Comparison of ENCODE assay signal across 8 mouse cellular contexts in the genomic region with DNA sequence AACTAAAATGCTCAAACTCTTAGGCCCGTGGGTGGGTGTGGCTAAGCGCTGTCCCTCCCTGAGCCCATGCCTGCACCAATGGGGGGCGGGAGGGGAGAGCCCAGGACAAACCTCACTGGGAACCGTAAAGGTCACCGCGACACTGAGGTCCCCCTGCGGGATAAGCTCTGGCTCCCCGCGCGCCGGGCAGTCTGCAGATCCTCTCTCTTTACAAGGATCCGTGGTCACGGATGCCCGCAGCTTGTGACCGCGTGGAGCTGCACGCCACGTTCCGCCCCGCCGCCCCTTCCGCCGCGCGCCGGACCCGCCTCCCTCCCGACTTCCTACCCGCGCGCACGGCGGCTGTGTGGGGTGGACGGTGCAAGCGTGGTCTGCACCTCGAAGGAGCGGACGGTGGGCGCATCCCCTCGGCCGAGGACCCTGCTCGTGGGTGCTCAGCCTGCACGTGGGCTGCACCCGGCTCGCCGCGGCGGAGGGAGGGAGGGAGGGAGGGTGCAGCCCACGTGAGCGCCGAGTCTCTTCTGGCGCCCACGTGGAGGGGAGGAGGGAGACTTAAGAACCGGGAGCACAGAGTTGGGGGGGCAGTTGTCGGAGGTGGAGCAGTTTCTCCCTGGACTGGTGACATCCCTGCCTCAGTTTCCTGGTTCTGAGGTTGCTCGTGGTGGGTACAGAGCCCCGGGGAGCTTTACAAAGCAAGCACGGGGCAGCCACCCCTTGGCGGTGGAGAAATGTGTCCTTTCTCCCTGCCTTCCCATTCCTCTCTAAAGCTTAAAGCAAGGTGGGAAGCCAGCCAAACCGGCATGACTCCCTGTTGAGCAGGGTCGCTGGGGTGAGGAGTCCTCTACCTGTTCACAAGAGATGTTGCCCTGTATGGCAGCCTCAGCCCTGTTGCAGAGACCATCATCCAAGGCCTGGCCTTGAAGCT. TPM values are rescaled to one million over a fixed set of nuclear protein-coding genes. Genes with fewer than 3 reads are reported as not detected.
A peak's percentile ranks its signal among the peaks of the same experiment; 100 is the strongest.
DNase-seq lines count a peak whose midpoint lies in the region; ATAC-seq lines count a peak whose summit lies in the region.

No protein-coding gene starts in this region.

- peak overlapping the region; percentile 85 for H3K27ac ChIP-seq in embryonic facial prominence, embryonic 12.5 days
- H3K27ac ChIP-seq in heart, embryonic 11.5 days (ENCODE audit: low read depth, low read length), result peak overlapping the region; percentile 73; the same call in 1 of the 2 replicates
- peak overlapping the region; percentile 44 for H3K27ac ChIP-seq in kidney, embryonic 16.5 days (ENCODE audit: low read length)
- peak overlapping the region; percentile 56 for H3K27ac ChIP-seq in liver, embryonic 12.5 days
- H3K27ac ChIP-seq in stomach, embryonic 14.5 days (ENCODE audit: low read length), result peak overlapping the region; percentile 58; the same call in 1 of the 2 replicates

- no peaks in the 10 kb centered on the region for H3K27me3 ChIP-seq in embryonic facial prominence, embryonic 12.5 days
- H3K27me3 ChIP-seq in heart, embryonic 11.5 days (ENCODE audit: control insufficient read depth, insufficient read depth, low read length), result no peaks in the 10 kb centered on the region
- H3K27me3 ChIP-seq in kidney, embryonic 16.5 days (ENCODE audit: insufficient read depth, low read length), result no peaks in the 10 kb centered on the region
- no peaks in the 10 kb centered on the region for H3K27me3 ChIP-seq in liver, embryonic 12.5 days (replicated peaks)
- H3K27me3 ChIP-seq in stomach, embryonic 14.5 days (ENCODE audit: control insufficient read depth, insufficient read depth, low read length), result no peaks in the 10 kb centered on the region

- H3K36me3 ChIP-seq in embryonic facial prominence, embryonic 12.5 days, result peaks cover 13% of the 10 kb centered on the region
- H3K36me3 ChIP-seq in heart, embryonic 11.5 days (ENCODE audit: control insufficient read depth, insufficient read depth, low read length), result no peaks in the 10 kb centered on the region
- 0 out of 2 replicates have a peak, but pooled peaks cover 6% of the 10 kb centered on the region for H3K36me3 ChIP-seq in kidney, embryonic 16.5 days (ENCODE audit: insufficient read depth, low read length)
- peaks cover 24% of the 10 kb centered on the region for H3K36me3 ChIP-seq in liver, embryonic 12.5 days
- peaks cover 6% of the 10 kb centered on the region; the same call in 1 of the 2 replicates for H3K36me3 ChIP-seq in stomach, embryonic 14.5 days (ENCODE audit: control insufficient read depth, insufficient read depth, low read length)

- ATAC-seq in embryonic facial prominence, embryonic 12.5 days (ENCODE audit: insufficient number of reproducible peaks, insufficient read depth, low FRiP score, low TSS enrichment), result peak; percentile 91
- peak; percentile 90 for ATAC-seq in heart, embryonic 11.5 days (replicated peaks; ENCODE audit: insufficient number of reproducible peaks, low FRiP score, low TSS enrichment)
- peak; percentile 94 for ATAC-seq in kidney, embryonic 16.5 days (ENCODE audit: low FRiP score, low TSS enrichment)
- ATAC-seq in liver, embryonic 12.5 days, result peak; percentile 90
- ATAC-seq in stomach, embryonic 14.5 days (ENCODE audit: insufficient number of reproducible peaks, insufficient read depth, low FRiP score, low read depth), result peak; percentile 89

- H3K4me3 ChIP-seq in embryonic facial prominence, embryonic 12.5 days, result peak overlapping the region; percentile 84
- H3K4me3 ChIP-seq in heart, embryonic 11.5 days (ENCODE audit: low read depth, low read length), result peak overlapping the region; percentile 83
- peak overlapping the region; percentile 62 for H3K4me3 ChIP-seq in kidney, embryonic 16.5 days (ENCODE audit: low read length)
- peak overlapping the region; percentile 75 for H3K4me3 ChIP-seq in liver, embryonic 12.5 days
- H3K4me3 ChIP-seq in stomach, embryonic 14.5 days (ENCODE audit: low read depth, low read length), result peak overlapping the region; percentile 58

- H3K4me1 ChIP-seq in embryonic facial prominence, embryonic 12.5 days, result no peaks in the 10 kb centered on the region
- H3K4me1 ChIP-seq in heart, embryonic 11.5 days (ENCODE audit: control insufficient read depth, insufficient read depth, low read length), result peaks cover 4% of the 10 kb centered on the region; the same call in 1 of the 2 replicates
- peaks cover 22% of the 10 kb centered on the region for H3K4me1 ChIP-seq in kidney, embryonic 16.5 days (ENCODE audit: insufficient read depth, low read length)
- H3K4me1 ChIP-seq in liver, embryonic 12.5 days, result peaks cover 15% of the 10 kb centered on the region
- H3K4me1 ChIP-seq in stomach, embryonic 14.5 days (ENCODE audit: control insufficient read depth, insufficient read depth, low read length), result peaks cover 3% of the 10 kb centered on the region; the same call in 1 of the 2 replicates

- H3K9me3 ChIP-seq in embryonic facial prominence, embryonic 12.5 days, result no peaks in the 10 kb centered on the region
- H3K9me3 ChIP-seq in heart, embryonic 11.5 days (replicated peaks; ENCODE audit: control insufficient read depth, low read length), result no peaks in the 10 kb centered on the region
- peaks cover 5% of the 10 kb centered on the region; the same call in 1 of the 2 replicates for H3K9me3 ChIP-seq in kidney, embryonic 16.5 days (ENCODE audit: low read length)
- H3K9me3 ChIP-seq in liver, embryonic 12.5 days (replicated peaks), result 0 out of 2 replicates have a peak, but pooled peaks cover 6% of the 10 kb centered on the region
- H3K9me3 ChIP-seq in stomach, embryonic 14.5 days (ENCODE audit: control insufficient read depth, low read depth, low read length), result no peaks in the 10 kb centered on the region

- peak; percentile 86 for DNase-seq in 3T3-L1 (ENCODE audit: low read depth, low spot score)
- DNase-seq in adrenal gland, postnatal 10 days, result peak; percentile 82
- peak; percentile 10 to 19 for DNase-seq in natural killer cell, adult 2 months (ENCODE audit: low spot score in 2 of 2)

- peak overlapping the region; percentile 81 for H3K4me2 ChIP-seq in embryonic facial prominence, embryonic 12.5 days (replicated peaks)
- peak overlapping the region; percentile 82 for H3K4me2 ChIP-seq in heart, embryonic 11.5 days
- H3K4me2 ChIP-seq in kidney, embryonic 16.5 days (replicated peaks; ENCODE audit: low read depth, low read length), result peak overlapping the region; percentile 88
- peak overlapping the region; percentile 90 for H3K4me2 ChIP-seq in liver, embryonic 12.5 days
- H3K4me2 ChIP-seq in stomach, embryonic 14.5 days (replicated peaks; ENCODE audit: low read depth, low read length), result peak overlapping the region; percentile 87

- under 1% methylated on average over 61 of the region's 61 CpGs for WGBS in embryonic facial prominence, embryonic 12.5 days
- under 1% methylated on average over 55 of the region's 61 CpGs for whole genome bisulfite sequencing in heart, embryonic 11.5 days (ENCODE audit: insufficient replicate concordance)
- under 1% methylated on average over 54 of the region's 61 CpGs for WGBS in kidney, embryonic 16.5 days
- WGBS in liver, embryonic 12.5 days (ENCODE audit: insufficient replicate concordance), result 2% methylated on average over 60 of the region's 61 CpGs
- under 1% methylated on average over 59 of the region's 61 CpGs for WGBS in stomach, embryonic 14.5 days

- peak overlapping the region; percentile 83 for H3K9ac ChIP-seq in embryonic facial prominence, embryonic 12.5 days
- peak overlapping the region; percentile 84 for H3K9ac ChIP-seq in heart, embryonic 11.5 days (ENCODE audit: low read depth, low read length)
- peak overlapping the region; percentile 83 for H3K9ac ChIP-seq in kidney, embryonic 16.5 days (replicated peaks; ENCODE audit: low read length)
- peak overlapping the region; percentile 76 for H3K9ac ChIP-seq in liver, embryonic 12.5 days
- H3K9ac ChIP-seq in stomach, embryonic 14.5 days (replicated peaks; ENCODE audit: low read depth, low read length), result peak overlapping the region; percentile 63

RNA-seq across cellular contexts. Expression of gene Dctd, which starts 11.2 kb away (rescaled TPM):
- 10 to 100 TPM in 1 of 2 experiments, 1 to 10 TPM in 1; 7.3 to 12.3 TPM for total RNA-seq in adrenal gland, postnatal 10 days (2021)
- 35.8 and 37.0 TPM in 2 replicates for polyA plus RNA-seq in embryonic facial prominence, embryonic 12.5 days (2016; fragmentation: Nextera tagmentation; extraction: Ambion mirVana)
- polyA plus RNA-seq in heart, embryonic 11.5 days (2014; fragmentation: Nextera tagmentation; extraction: Ambion mirVana), result 43.3 and 47.0 TPM in 2 replicates
- 37.1 and 38.8 TPM in 2 replicates for polyA plus RNA-seq in kidney, embryonic 16.5 days (2015; fragmentation: Nextera tagmentation; extraction: Ambion mirVana)
- 16.8 and 18.3 TPM in 2 replicates for polyA plus RNA-seq in liver, embryonic 12.5 days (2016; fragmentation: Nextera tagmentation; extraction: Ambion mirVana)
- polyA plus RNA-seq in stomach, embryonic 14.5 days (2014; fragmentation: Nextera tagmentation; extraction: Ambion mirVana), result 38.5 and 39.2 TPM in 2 replicates

Comparison
In these comparisons a context has a peak if more than half of its experiments do, and no peak if none do; other contexts are left out.
1. Peak in every context shown above with its lines: DNase-seq, ATAC-seq, H3K4me3 ChIP-seq and H3K27ac ChIP-seq.
2. DNase-seq: peak in every context shown above with its lines; median percentile 86 in 3T3-L1; 82 in adrenal gland, postnatal 10 days; 14 in natural killer cell, adult 2 months.